Mouse (Mus musculus) liver, embryonic 14.5 days (tissue): ENCODE results near the gene Isy1. TPM values are rescaled to one million over a fixed set of nuclear protein-coding genes. Genes with fewer than 3 reads are reported as not detected.

Experiments
- ATAC-seq: fragments of 200-750 bp; cut with Nextera tagmentation; 2 replicates; pipeline ENCODE4 v1.8.0; 2017; ENCODE audit warnings: moderate number of reproducible peaks, mild to moderate bottlenecking, moderate library complexity; ENCODE audit not compliant: insufficient read depth
- DNase-seq, 3 experiments: peaks; one replicate each; pipeline ENCODE4 v3.0.0-alpha.2; 2012 to 2013; ENCODE audit warnings: low read depth in 3 of 3, low spot score in 3 of 3
- H3K27ac ChIP-seq: fragments of 300-500 bp; sonication (generic); 2 replicates; pipeline ENCODE4 v1.5.1; 2014; ENCODE audit warnings: moderate library complexity, mild to moderate bottlenecking, control low read depth, inconsistent platforms
- H3K27me3 ChIP-seq: fragments of 300-500 bp; sonication (generic); 2 replicates; pipeline ENCODE4 v1.6.1; 2014; ENCODE audit warnings: mild to moderate bottlenecking, low read length, moderate library complexity; ENCODE audit not compliant: control insufficient read depth, insufficient read depth
- H3K36me3 ChIP-seq: fragments of 300-500 bp; sonication (generic); replicated peaks from 2 replicates; pipeline ENCODE4 v1.6.1; 2014; ENCODE audit warnings: low read depth; ENCODE audit not compliant: control insufficient read depth, insufficient read depth
- H3K4me1 ChIP-seq, 2 experiments: fragments of 200-500 bp in 1 of 2; fragments of 300-500 bp in 1 of 2; sonication (generic) in 1 of 2; replicated peaks; 2 replicates each; pipeline ENCODE4 v1.6.1; 2012 to 2014; ENCODE audit warnings: antibody characterized with exemption in 1 of 2, inconsistent platforms in 1 of 2, low read length in 1 of 2; ENCODE audit not compliant: control insufficient read depth in 2 of 2, insufficient read depth in 2 of 2
- H3K4me2 ChIP-seq: fragments of 300-500 bp; sonication (generic); 2 replicates; pipeline ENCODE4 v1.6.1; 2014; ENCODE audit warnings: low read depth, mild to moderate bottlenecking, control low read depth, moderate library complexity
- H3K4me3 ChIP-seq, 2 experiments: fragments of 200-500 bp in 1 of 2; fragments of 300-500 bp in 1 of 2; sonication (generic) in 1 of 2; 2 replicates each; pipeline ENCODE4 v1.5.1; 2012 to 2014; ENCODE audit warnings: low read depth in 2 of 2, low read length in 2 of 2, mild to moderate bottlenecking in 2 of 2, control low read depth in 1 of 2, inconsistent platforms in 1 of 2, moderate library complexity in 1 of 2; ENCODE audit not compliant: insufficient read depth in 1 of 2
- H3K9ac ChIP-seq: fragments of 300-500 bp; sonication (generic); replicated peaks from 2 replicates; pipeline ENCODE4 v1.6.1; 2014; ENCODE audit warnings: mild to moderate bottlenecking, control low read depth, moderate library complexity
- H3K9me3 ChIP-seq: fragments of 300-500 bp; sonication (generic); 2 replicates; pipeline ENCODE4 v1.6.1; 2016; ENCODE audit warnings: low read length, mixed read lengths; ENCODE audit not compliant: control insufficient read depth
- CTCF ChIP-seq: IDR thresholded peaks from 2 replicates; pipeline ENCODE4 v1.5.1; 2016; ENCODE audit warnings: antibody characterized with exemption, low read depth, control low read depth
- EP300 ChIP-seq: IDR thresholded peaks from 2 replicates; pipeline ENCODE4 v1.6.1; 2016; ENCODE audit warnings: antibody characterized with exemption, low read depth
- WGBS: fragments of 180-500 bp; shearing (Covaris S2); extraction: QIAGEN DNeasy Blood & Tissue Kit; methylation state at CpG from one replicate; pipeline ENCODE4 v1.1.7; 2014; ENCODE audit not compliant: insufficient replicate concordance; 5-methylcytosine and 5-hydroxymethylcytosine counted together
- polyA plus RNA-seq, 2 experiments: library from polyadenylated mRNA; depleted of rRNA in 1 of 2; stranded (reverse) in 1 of 2; unstranded in 1 of 2; fragments of >200 nt; fragmentation: Nextera tagmentation in 1 of 2; extraction: Ambion mirVana in 1 of 2; gene quantifications; 2 replicates each; pipeline versions ENCODE4 v1.2.1 to v1.2.3; 2012 to 2014

Isy1 gene
- polyA plus RNA-seq, 2 experiments, result 16.9 to 34.0 TPM

DNA sequence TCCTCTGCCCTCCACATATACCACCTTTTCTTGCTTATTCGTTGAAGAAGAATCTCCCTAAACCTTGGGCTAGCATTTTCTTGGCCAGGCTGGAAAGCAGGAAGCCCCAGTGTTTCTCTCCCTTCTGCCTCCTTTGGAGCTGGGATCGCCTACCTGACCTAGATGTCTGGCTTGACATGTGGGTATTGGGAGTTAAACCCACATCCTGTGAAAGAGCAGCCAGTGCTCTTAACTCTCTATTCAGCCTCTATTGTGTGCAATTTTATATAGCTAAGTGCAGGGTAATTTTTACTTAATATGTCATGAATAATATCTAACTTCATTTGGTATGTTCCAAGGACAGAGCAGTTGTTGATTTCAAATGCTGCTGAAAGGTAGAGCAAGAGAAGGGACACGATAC is 41.0 kb upstream of the Isy1 start:
- DNase-seq (no peak), ATAC-seq (no peak)
- Histone ChIP-seq H3K4me1 (peaks cover 0 to 24% of the 10 kb centered on the region in 2 experiments; a peak in 3 of 4 replicates), H3K9me3 (no peaks in the 10 kb centered on the region), H3K36me3 (no peaks in the 10 kb centered on the region), H3K9ac (no peak overlapping the region), H3K27ac (no peak overlapping the region), H3K4me3 (no peak overlapping the region), H3K4me2 (no peak overlapping the region), H3K27me3 (no peaks in the 10 kb centered on the region)
- WGBS, result 39% methylated on average over 3 of the region's 3 CpGs
- TF ChIP-seq EP300 (no peak), CTCF (no peak)

- Histone ChIP-seq H3K4me3 (no peak overlapping the region), H3K9ac (no peak overlapping the region), H3K27ac (no peak overlapping the region), H3K9me3 (no peaks in the 10 kb centered on the region), H3K4me1 (peaks cover 0 to 24% of the 10 kb centered on the region in 2 experiments; a peak in 3 of 4 replicates), H3K27me3 (no peaks in the 10 kb centered on the region), H3K36me3 (no peaks in the 10 kb centered on the region), H3K4me2 (no peak overlapping the region)
- 29% methylated on average over 4 of the region's 4 CpGs for WGBS
- ATAC-seq, result peak; percentile 43; the same call in 1 of the 2 replicates
- no peak for DNase-seq
- TF ChIP-seq CTCF (no peak), EP300 (no peak)
Observed at GRCm38 (mm10) chr6:87879010-87879409, 40.4 kb upstream of the Isy1 start.

GRCm38 (mm10) chr6:87876068-87876643 is 37.6 kb upstream of the Isy1 start:
- no peaks in the 10 kb centered on the region for H3K36me3 ChIP-seq
- peak overlapping the region; percentile 20; the same call in 1 of the 2 replicates for H3K4me2 ChIP-seq
- no peak overlapping the region for H3K27ac ChIP-seq
- ATAC-seq (peak; percentile 29; the same call in 1 of the 2 replicates), DNase-seq (no peak)
- WGBS, result 31% methylated on average over 13 of the region's 13 CpGs
- H3K9me3 ChIP-seq, result no peaks in the 10 kb centered on the region
- no peak overlapping the region for H3K4me3 ChIP-seq
- peak overlapping the region; percentile 21; the same call in 1 of the 2 replicates for H3K9ac ChIP-seq
- H3K4me1 ChIP-seq, result peaks cover 0 to 30% of the 10 kb centered on the region in 2 experiments; a peak in 3 of 4 replicates
- TF ChIP-seq CTCF, result no peak
- no peak for TF ChIP-seq EP300
- H3K27me3 ChIP-seq, result no peaks in the 10 kb centered on the region

- TF ChIP-seq EP300, result no peak
- no peak for TF ChIP-seq CTCF
- ATAC-seq (no peak), DNase-seq (no peak)
- H3K9me3 ChIP-seq, result no peaks in the 10 kb centered on the region
- 62% methylated on average over 7 of the region's 7 CpGs for WGBS
- H3K27ac ChIP-seq, result no peak overlapping the region
- no peak overlapping the region for H3K4me3 ChIP-seq
- H3K4me1 ChIP-seq, result peaks cover 0 to 30% of the 10 kb centered on the region in 2 experiments; a peak in 3 of 4 replicates
- H3K27me3 ChIP-seq, result no peaks in the 10 kb centered on the region
- H3K9ac ChIP-seq, result no peak overlapping the region
- H3K36me3 ChIP-seq, result no peaks in the 10 kb centered on the region
- no peak overlapping the region for H3K4me2 ChIP-seq
Observed at GRCm38 (mm10) chr6:87875562-87875961, 37.0 kb upstream of the Isy1 start.

GRCm38 (mm10) chr6:87875083-87875482 is 36.5 kb upstream of the Isy1 start:
- Histone ChIP-seq H3K27me3 (no peaks in the 10 kb centered on the region), H3K27ac (no peak overlapping the region), H3K4me1 (peaks cover 0 to 35% of the 10 kb centered on the region in 2 experiments; a peak in 3 of 4 replicates), H3K4me2 (no peak overlapping the region), H3K9me3 (no peaks in the 10 kb centered on the region), H3K36me3 (no peaks in the 10 kb centered on the region), H3K4me3 (no peak overlapping the region), H3K9ac (no peak overlapping the region)
- WGBS, result 64% methylated on average over 1 of the region's 1 CpGs
- TF ChIP-seq EP300 (no peak), CTCF (no peak)
- DNase-seq (no peak), ATAC-seq (no peak)
